In genomic region chr2:32586871-32587351, GRCm38 (mm10) we compare ENCODE assay signal across 8 mouse cellular contexts. TPM values are rescaled to one million over a fixed set of nuclear protein-coding genes. Genes with fewer than 3 reads are reported as not detected.
DNase-seq lines count a peak whose midpoint lies in the region; ATAC-seq and TF ChIP-seq lines count a peak whose summit lies in the region.

St6galnac4 (plus strand) TSS chr2:32587095.

- under 1% methylated on average over 37 of the region's 38 CpGs for WGBS in forebrain, embryonic 11.5 days
- under 1% methylated on average over 38 of the region's 38 CpGs for WGBS in heart, embryonic 15.5 days
- WGBS in liver, embryonic 15.5 days (ENCODE audit: insufficient replicate concordance), result under 1% methylated on average over 37 of the region's 38 CpGs
- under 1% methylated on average over 37 of the region's 38 CpGs for WGBS in neural tube, embryonic 11.5 days
- under 1% methylated on average over 38 of the region's 38 CpGs for WGBS in stomach, postnatal 0 days

- TF ChIP-seq CTCF in E14TG2a.4 (conservative IDR thresholded peaks at IDR 0.05; ENCODE audit: low read length), result no peak
- TF ChIP-seq CTCF in stomach, postnatal 0 days (IDR thresholded peaks at IDR 0.05; ENCODE audit: low read depth), result peak; percentile 71

- H3K4me1 ChIP-seq in E14TG2a.4 (replicated peaks; ENCODE audit: low read depth, low read length), result peaks cover 43% of the 10 kb centered on the region
- peaks cover 9% of the 10 kb centered on the region for H3K4me1 ChIP-seq in forebrain, embryonic 11.5 days (replicated peaks; ENCODE audit: control insufficient read depth, insufficient read depth, low read length)
- peaks cover 42% of the 10 kb centered on the region for H3K4me1 ChIP-seq in heart, embryonic 15.5 days (replicated peaks)
- H3K4me1 ChIP-seq in liver, embryonic 15.5 days (replicated peaks), result peaks cover 51% of the 10 kb centered on the region
- H3K4me1 ChIP-seq in neural tube, embryonic 11.5 days (ENCODE audit: control insufficient read depth, insufficient read depth, low read length), result peaks cover 5% of the 10 kb centered on the region; the same call in 1 of the 2 replicates
- no peaks in the 10 kb centered on the region; the same call in 1 of the 2 replicates for H3K4me1 ChIP-seq in stomach, postnatal 0 days (replicated peaks; ENCODE audit: control insufficient read depth, insufficient read depth)

- peak within 1 kb of the TSS; percentile 59 for H3K4me2 ChIP-seq in forebrain, embryonic 11.5 days (ENCODE audit: low read depth, low read length, severe bottlenecking)
- peak within 1 kb of the TSS; percentile 74 for H3K4me2 ChIP-seq in heart, embryonic 15.5 days
- peak within 1 kb of the TSS; percentile 89 for H3K4me2 ChIP-seq in liver, embryonic 15.5 days
- H3K4me2 ChIP-seq in neural tube, embryonic 11.5 days (ENCODE audit: low read depth), result peak within 1 kb of the TSS; percentile 55
- peak within 1 kb of the TSS; percentile 71 for H3K4me2 ChIP-seq in stomach, postnatal 0 days (replicated peaks; ENCODE audit: low read depth)

- peak within 1 kb of the TSS; percentile 62 for H3K9ac ChIP-seq in forebrain, embryonic 11.5 days (ENCODE audit: low read length)
- H3K9ac ChIP-seq in heart, embryonic 15.5 days, result peak within 1 kb of the TSS; percentile 71
- peak within 1 kb of the TSS; percentile 65 for H3K9ac ChIP-seq in liver, embryonic 15.5 days
- peak within 1 kb of the TSS; percentile 61 for H3K9ac ChIP-seq in neural tube, embryonic 11.5 days (ENCODE audit: low read length)
- H3K9ac ChIP-seq in stomach, postnatal 0 days (ENCODE audit: low read length), result peak within 1 kb of the TSS; percentile 53

- no peaks in the 10 kb centered on the region for H3K9me3 ChIP-seq in E14TG2a.4 (ENCODE audit: low read length)
- no peaks in the 10 kb centered on the region for H3K9me3 ChIP-seq in forebrain, embryonic 11.5 days (ENCODE audit: control insufficient read depth, low read length)
- H3K9me3 ChIP-seq in heart, embryonic 15.5 days (replicated peaks), result no peaks in the 10 kb centered on the region
- no peaks in the 10 kb centered on the region for H3K9me3 ChIP-seq in liver, embryonic 15.5 days (replicated peaks)
- H3K9me3 ChIP-seq in neural tube, embryonic 11.5 days (ENCODE audit: control insufficient read depth, low read length), result no peaks in the 10 kb centered on the region
- no peaks in the 10 kb centered on the region for H3K9me3 ChIP-seq in stomach, postnatal 0 days (ENCODE audit: control insufficient read depth, low read length)

- peaks cover 13% of the 10 kb centered on the region; the same call in 1 of the 2 replicates for H3K36me3 ChIP-seq in E14TG2a.4 (ENCODE audit: insufficient read depth, low read length)
- H3K36me3 ChIP-seq in forebrain, embryonic 11.5 days (ENCODE audit: control insufficient read depth, insufficient read depth, low read length), result no peaks in the 10 kb centered on the region
- peaks cover 5% of the 10 kb centered on the region; the same call in 1 of the 2 replicates for H3K36me3 ChIP-seq in heart, embryonic 15.5 days
- no peaks in the 10 kb centered on the region for H3K36me3 ChIP-seq in liver, embryonic 15.5 days (replicated peaks)
- H3K36me3 ChIP-seq in neural tube, embryonic 11.5 days (ENCODE audit: control insufficient read depth, insufficient read depth, low read length), result no peaks in the 10 kb centered on the region
- H3K36me3 ChIP-seq in stomach, postnatal 0 days (ENCODE audit: control insufficient read depth, insufficient read depth, low read length), result no peaks in the 10 kb centered on the region

- H3K27me3 ChIP-seq in E14TG2a.4 (ENCODE audit: insufficient read depth, low read length), result peaks cover 21% of the 10 kb centered on the region
- no peaks in the 10 kb centered on the region; the same call in 1 of the 2 replicates for H3K27me3 ChIP-seq in forebrain, embryonic 11.5 days (ENCODE audit: control insufficient read depth, insufficient read depth, low read length)
- H3K27me3 ChIP-seq in heart, embryonic 15.5 days, result peaks cover 4% of the 10 kb centered on the region; the same call in 1 of the 2 replicates
- peaks cover 12% of the 10 kb centered on the region for H3K27me3 ChIP-seq in liver, embryonic 15.5 days
- H3K27me3 ChIP-seq in neural tube, embryonic 11.5 days (ENCODE audit: control insufficient read depth, insufficient read depth, low read length), result no peaks in the 10 kb centered on the region
- H3K27me3 ChIP-seq in stomach, postnatal 0 days (ENCODE audit: control insufficient read depth, insufficient read depth, low read length), result no peaks in the 10 kb centered on the region

- peak within 1 kb of the TSS; percentile 81 for H3K4me3 ChIP-seq in E14TG2a.4 (replicated peaks; ENCODE audit: low read length)
- peak within 1 kb of the TSS; percentile 43 for H3K4me3 ChIP-seq in forebrain, embryonic 11.5 days (ENCODE audit: low read depth, low read length)
- H3K4me3 ChIP-seq in heart, embryonic 15.5 days, result peak within 1 kb of the TSS; percentile 64
- H3K4me3 ChIP-seq in liver, embryonic 15.5 days (replicated peaks), result peak within 1 kb of the TSS; percentile 64
- peak within 1 kb of the TSS; percentile 43 for H3K4me3 ChIP-seq in neural tube, embryonic 11.5 days (ENCODE audit: low read depth, low read length)
- H3K4me3 ChIP-seq in stomach, postnatal 0 days (ENCODE audit: low read depth, low read length), result peak within 1 kb of the TSS; percentile 49

- DNase-seq in c-Kit-positive CD71-positive TER-119-negative erythroid progenitor cells, embryonic 14.5 days (ENCODE audit: low read depth), result peak; percentile 84
- peak; percentile 97 for DNase-seq in forebrain, embryonic 11.5 days (ENCODE audit: low spot score)
- peak; percentile 92 to 94 for DNase-seq in kidney, postnatal 25 days
- DNase-seq in neural tube, embryonic 11.5 days (ENCODE audit: low spot score), result peak; percentile 95
- peak; percentile 88 for DNase-seq in stomach, postnatal 0 days (ENCODE audit: low spot score)

- ATAC-seq in forebrain, embryonic 11.5 days (replicated peaks; ENCODE audit: low FRiP score), result peak; percentile 81
- ATAC-seq in heart, embryonic 15.5 days (replicated peaks; ENCODE audit: insufficient number of reproducible peaks, insufficient read depth, low FRiP score, low read depth), result peak; percentile 85
- peak; percentile 79 for ATAC-seq in liver, embryonic 15.5 days (ENCODE audit: insufficient read depth)
- peak; percentile 67 for ATAC-seq in neural tube, embryonic 11.5 days (ENCODE audit: insufficient read depth, low FRiP score, low TSS enrichment)
- ATAC-seq in stomach, postnatal 0 days (ENCODE audit: low FRiP score, low TSS enrichment), result peak; percentile 90

- TF ChIP-seq EP300 in stomach, postnatal 0 days (optimal IDR thresholded peaks at IDR 0.05), result no peak

- no peak within 1 kb of the TSS for H3K27ac ChIP-seq in forebrain, embryonic 11.5 days (ENCODE audit: low read depth, low read length)
- H3K27ac ChIP-seq in heart, embryonic 15.5 days, result peak within 1 kb of the TSS; percentile 82
- peak within 1 kb of the TSS; percentile 54 for H3K27ac ChIP-seq in liver, embryonic 15.5 days (replicated peaks)
- 0 out of 2 replicates have a peak within 1 kb of the TSS, but pooled peaks have one; percentile 6 for H3K27ac ChIP-seq in neural tube, embryonic 11.5 days (ENCODE audit: low read depth, low read length)
- H3K27ac ChIP-seq in stomach, postnatal 0 days (replicated peaks), result peak within 1 kb of the TSS; percentile 67

RNA-seq across cellular contexts. Expression of gene St6galnac4, which starts in this region (rescaled TPM):
- 15.4 and 16.7 TPM in 2 replicates for polyA plus RNA-seq in forebrain, embryonic 11.5 days (2014; fragmentation: Nextera tagmentation; extraction: Ambion mirVana)
- 33.5 and 38.7 TPM in 2 replicates for polyA plus RNA-seq in heart, embryonic 15.5 days (2015; fragmentation: Nextera tagmentation; extraction: Ambion mirVana)
- polyA plus RNA-seq in liver, embryonic 15.5 days (2015; fragmentation: Nextera tagmentation; extraction: Ambion mirVana), result 7.9 and 8.5 TPM in 2 replicates
- polyA plus RNA-seq in neural tube, embryonic 11.5 days (2014; fragmentation: Nextera tagmentation; extraction: Ambion mirVana), result 20.9 and 21.8 TPM in 2 replicates
- 7.4 and 7.7 TPM in 2 replicates for polyA plus RNA-seq in stomach, postnatal 0 days (2015; fragmentation: Nextera tagmentation; extraction: Ambion mirVana)
